Comparison of ENCODE assay signal across 23 mouse cellular contexts in the genomic region with DNA sequence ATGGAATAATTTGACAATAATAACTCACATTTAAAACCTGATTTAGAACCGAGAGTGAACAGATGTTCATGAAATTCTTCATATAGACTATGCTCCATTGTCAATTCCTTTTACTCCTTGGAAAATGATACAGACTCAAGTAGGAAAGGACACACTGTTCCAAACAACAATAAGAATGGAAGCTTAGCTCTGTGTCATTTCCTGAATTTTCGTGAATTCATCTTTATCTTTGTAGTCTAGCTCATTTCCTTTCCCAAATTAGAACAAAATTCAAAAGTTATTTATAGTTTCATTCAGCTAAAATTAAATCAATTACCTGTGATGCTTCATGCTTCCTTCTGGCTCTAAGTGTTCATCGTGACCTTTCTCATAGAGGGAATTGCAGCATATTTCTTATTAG.
"Had no signal": no experiment of that assay in that cellular context is flagged by ENCODE, and none has a peak within 500 bp of the region (broad histone marks: within the 10 kb centered on the region; RNA-seq: fewer than 3 reads in every experiment).

No protein-coding gene starts in this region.

- DNase-seq: kidney, adult 18-20 months; kidney, postnatal 4 days; left cerebral cortex, postnatal 4 days; lung, adult 18-20 months; lung, postnatal 14 days; right cerebral cortex, adult 18-20 months; right cerebral cortex, postnatal 14 days; right cerebral cortex, postnatal 4 days; thymus, adult 2 months; thymus, postnatal 14 days; thymus, postnatal 4 days had no signal

- ATAC-seq: intestine, embryonic 16.5 days; midbrain, embryonic 15.5 days had no signal

- H3K27me3 ChIP-seq: kidney, embryonic 15.5 days; limb, embryonic 12.5 days; limb, embryonic 15.5 days; lung, embryonic 15.5 days; midbrain, embryonic 12.5 days; midbrain, embryonic 15.5 days; neural tube, embryonic 12.5 days; neural tube, embryonic 15.5 days had no signal

- H3K4me1 ChIP-seq: kidney, embryonic 15.5 days; limb, embryonic 12.5 days; limb, embryonic 15.5 days; lung, embryonic 15.5 days; midbrain, embryonic 12.5 days; midbrain, embryonic 15.5 days; neural tube, embryonic 12.5 days; neural tube, embryonic 15.5 days had no signal

- H3K4me3 ChIP-seq: kidney, embryonic 15.5 days; limb, embryonic 12.5 days; limb, embryonic 15.5 days; lung, embryonic 15.5 days; midbrain, embryonic 12.5 days; midbrain, embryonic 15.5 days; neural tube, embryonic 12.5 days; neural tube, embryonic 15.5 days had no signal

- H3K36me3 ChIP-seq: kidney, embryonic 15.5 days; limb, embryonic 12.5 days; limb, embryonic 15.5 days; lung, embryonic 15.5 days; midbrain, embryonic 12.5 days; midbrain, embryonic 15.5 days; neural tube, embryonic 12.5 days; neural tube, embryonic 15.5 days had no signal

- H3K9me3 ChIP-seq: kidney, embryonic 15.5 days; limb, embryonic 12.5 days; limb, embryonic 15.5 days; lung, embryonic 15.5 days; midbrain, embryonic 12.5 days; midbrain, embryonic 15.5 days; neural tube, embryonic 12.5 days; neural tube, embryonic 15.5 days had no signal

- H3K4me2 ChIP-seq: kidney, embryonic 15.5 days; limb, embryonic 12.5 days; limb, embryonic 15.5 days; lung, embryonic 15.5 days; midbrain, embryonic 12.5 days; midbrain, embryonic 15.5 days; neural tube, embryonic 12.5 days; neural tube, embryonic 15.5 days had no signal

- H3K27ac ChIP-seq: kidney, embryonic 15.5 days; limb, embryonic 12.5 days; limb, embryonic 15.5 days; liver, embryonic 14.5 days; lung, embryonic 15.5 days; macrophage; midbrain, embryonic 12.5 days; midbrain, embryonic 15.5 days; neural tube, embryonic 12.5 days; neural tube, embryonic 15.5 days; stomach, postnatal 0 days had no signal

- H3K9ac ChIP-seq: kidney, embryonic 15.5 days; limb, embryonic 12.5 days; limb, embryonic 15.5 days; liver, embryonic 14.5 days; lung, embryonic 15.5 days; midbrain, embryonic 12.5 days; midbrain, embryonic 15.5 days; neural tube, embryonic 12.5 days; neural tube, embryonic 15.5 days had no signal
